ENCODE assay signal across 19 mouse cellular contexts in the genomic region with DNA sequence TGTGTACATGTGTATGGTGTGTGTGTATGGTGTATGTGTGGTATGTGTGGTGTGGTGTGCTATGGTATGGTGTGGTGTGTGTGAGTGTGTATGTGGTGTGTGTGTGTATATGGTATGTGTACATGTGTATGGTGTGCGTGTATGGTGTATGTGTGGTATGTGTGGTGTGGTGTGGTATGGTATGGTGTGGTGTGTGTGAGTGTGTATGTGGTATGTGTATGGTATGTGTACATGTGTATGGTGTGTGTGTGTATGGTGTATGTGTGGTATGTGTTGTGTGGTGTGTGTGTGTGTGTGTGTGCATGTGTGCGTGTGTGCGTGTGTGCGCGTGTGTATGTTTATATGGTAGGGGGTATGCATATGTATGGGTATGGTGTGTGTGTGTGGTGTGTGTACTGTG. TPM values are rescaled to one million over a fixed set of nuclear protein-coding genes. Genes with fewer than 3 reads are reported as not detected.
A peak's percentile ranks its signal among the peaks of the same experiment; 100 is the strongest.
DNase-seq lines count a peak whose midpoint lies in the region; ATAC-seq and TF ChIP-seq lines count a peak whose summit lies in the region.
"Had no signal": no experiment of that assay in that cellular context is flagged by ENCODE, and none has a peak within 500 bp of the region (broad histone marks: within the 10 kb centered on the region; RNA-seq: fewer than 3 reads in every experiment).

No protein-coding gene starts in this region.

- H3K9ac ChIP-seq in embryonic facial prominence, embryonic 12.5 days, result no peak overlapping the region
- no peak overlapping the region for H3K9ac ChIP-seq in heart, embryonic 14.5 days (ENCODE audit: low read length)
- no peak overlapping the region for H3K9ac ChIP-seq in limb, embryonic 11.5 days (ENCODE audit: low read length)
- H3K9ac ChIP-seq: midbrain, embryonic 12.5 days; stomach, embryonic 15.5 days had no signal

- ATAC-seq in embryonic facial prominence, embryonic 12.5 days (ENCODE audit: insufficient number of reproducible peaks, insufficient read depth, low FRiP score, low TSS enrichment), result 0 out of 2 replicates have a peak, but pooled peaks have one; percentile 56
- no peak for ATAC-seq in heart, embryonic 14.5 days (ENCODE audit: insufficient number of reproducible peaks, insufficient read depth, low FRiP score, low read depth)
- ATAC-seq in limb, embryonic 11.5 days (ENCODE audit: insufficient number of reproducible peaks, low FRiP score, low TSS enrichment, low read depth), result peak; percentile 62; the same call in 1 of the 2 replicates
- ATAC-seq: intestine, postnatal 0 days; Patski had no signal

- H3K4me1 ChIP-seq in embryonic facial prominence, embryonic 12.5 days, result no peaks in the 10 kb centered on the region
- H3K4me1 ChIP-seq in embryonic facial prominence, embryonic 10.5 days, result no peaks in the 10 kb centered on the region
- H3K4me1 ChIP-seq in heart, embryonic 14.5 days (ENCODE audit: control insufficient read depth in 2 of 2, insufficient read depth in 2 of 2, low read length in 2 of 2), result peaks cover 27 to 70% of the 10 kb centered on the region in 2 experiments
- no peaks in the 10 kb centered on the region for H3K4me1 ChIP-seq in limb, embryonic 11.5 days (ENCODE audit: control insufficient read depth, insufficient read depth, low read length)
- H3K4me1 ChIP-seq in limb, embryonic 10.5 days, result no peaks in the 10 kb centered on the region
- no peaks in the 10 kb centered on the region for H3K4me1 ChIP-seq in embryonic fibroblast, embryonic 13.5 days (ENCODE audit: control insufficient read depth, insufficient read depth, low read length)
- H3K4me1 ChIP-seq: midbrain, embryonic 12.5 days; stomach, embryonic 15.5 days had no signal

- H3K36me3 ChIP-seq in embryonic facial prominence, embryonic 12.5 days, result no peaks in the 10 kb centered on the region
- no peaks in the 10 kb centered on the region for H3K36me3 ChIP-seq in embryonic facial prominence, embryonic 10.5 days (replicated peaks)
- peaks cover 70% of the 10 kb centered on the region for H3K36me3 ChIP-seq in heart, embryonic 14.5 days (ENCODE audit: control insufficient read depth, insufficient read depth, low read length)
- no peaks in the 10 kb centered on the region for H3K36me3 ChIP-seq in limb, embryonic 11.5 days (ENCODE audit: control insufficient read depth, insufficient read depth, low read length)
- H3K36me3 ChIP-seq in limb, embryonic 10.5 days, result no peaks in the 10 kb centered on the region
- H3K36me3 ChIP-seq: midbrain, embryonic 12.5 days; stomach, embryonic 15.5 days had no signal

- H3K4me2 ChIP-seq in embryonic facial prominence, embryonic 12.5 days (replicated peaks), result no peak overlapping the region
- H3K4me2 ChIP-seq in heart, embryonic 14.5 days (ENCODE audit: low read length), result 0 out of 2 replicates have a peak overlapping the region, but pooled peaks have one; percentile 31
- no peak overlapping the region for H3K4me2 ChIP-seq in limb, embryonic 11.5 days (ENCODE audit: low read depth, severe bottlenecking)
- H3K4me2 ChIP-seq: midbrain, embryonic 12.5 days; stomach, embryonic 15.5 days had no signal

- no peak overlapping the region for H3K27ac ChIP-seq in embryonic facial prominence, embryonic 12.5 days
- no peak overlapping the region for H3K27ac ChIP-seq in embryonic facial prominence, embryonic 10.5 days (replicated peaks)
- H3K27ac ChIP-seq in heart, embryonic 14.5 days (replicated peaks in 1 of 2; ENCODE audit: control insufficient read depth in 1 of 2, insufficient read depth in 1 of 2, low read depth in 2 of 2, low read length in 2 of 2), result no peak overlapping the region
- no peak overlapping the region for H3K27ac ChIP-seq in limb, embryonic 11.5 days (replicated peaks; ENCODE audit: low read depth, low read length)
- H3K27ac ChIP-seq in limb, embryonic 10.5 days, result no peak overlapping the region
- H3K27ac ChIP-seq in embryonic fibroblast, embryonic 13.5 days (ENCODE audit: insufficient read depth, low read length), result no peak overlapping the region
- H3K27ac ChIP-seq: midbrain, embryonic 12.5 days; stomach, embryonic 15.5 days had no signal

- H3K27me3 ChIP-seq in embryonic facial prominence, embryonic 12.5 days, result no peaks in the 10 kb centered on the region
- no peaks in the 10 kb centered on the region for H3K27me3 ChIP-seq in embryonic facial prominence, embryonic 10.5 days (replicated peaks; ENCODE audit: low read depth, poor library complexity, severe bottlenecking)
- H3K27me3 ChIP-seq in heart, embryonic 14.5 days (ENCODE audit: control insufficient read depth, insufficient read depth, low read length), result no peaks in the 10 kb centered on the region
- H3K27me3 ChIP-seq in limb, embryonic 11.5 days (ENCODE audit: control insufficient read depth, insufficient read depth, low read length), result no peaks in the 10 kb centered on the region
- no peaks in the 10 kb centered on the region for H3K27me3 ChIP-seq in limb, embryonic 10.5 days (ENCODE audit: low read depth, poor library complexity, severe bottlenecking)
- H3K27me3 ChIP-seq: midbrain, embryonic 12.5 days; Patski; stomach, embryonic 15.5 days had no signal

- no peaks in the 10 kb centered on the region for H3K9me3 ChIP-seq in embryonic facial prominence, embryonic 12.5 days
- no peaks in the 10 kb centered on the region for H3K9me3 ChIP-seq in embryonic facial prominence, embryonic 10.5 days
- no peaks in the 10 kb centered on the region for H3K9me3 ChIP-seq in heart, embryonic 14.5 days (ENCODE audit: control insufficient read depth, low read length)
- no peaks in the 10 kb centered on the region for H3K9me3 ChIP-seq in limb, embryonic 11.5 days (ENCODE audit: control insufficient read depth, low read length)
- no peaks in the 10 kb centered on the region for H3K9me3 ChIP-seq in limb, embryonic 10.5 days (replicated peaks)
- H3K9me3 ChIP-seq: midbrain, embryonic 12.5 days; stomach, embryonic 15.5 days had no signal

- DNase-seq in embryonic facial prominence, embryonic 10.5 days (ENCODE audit: low spot score), result no peak
- DNase-seq in heart, adult 9 months (ENCODE audit: low spot score in 2 of 2), result no peak
- no peak for DNase-seq in limb, embryonic 11.5 days (ENCODE audit: low spot score)
- DNase-seq in limb, embryonic 10.5 days (ENCODE audit: low spot score), result no peak
- DNase-seq in lung, postnatal 4 days, result no peak
- DNase-seq: adrenal gland, adult 8-10 months; cerebellum, adult 8-10 months; liver; lung, adult 2 months; right cerebral cortex, postnatal 25 days; thymus, adult 2 months had no signal

- TF ChIP-seq CTCF in embryonic fibroblast, embryonic 13.5 days (IDR thresholded peaks at IDR 0.05; ENCODE audit: borderline replicate concordance, insufficient read depth, low read length), result 0 out of 2 replicates have a peak, but pooled peaks have one; percentile 1

- no peak overlapping the region for H3K4me3 ChIP-seq in embryonic facial prominence, embryonic 12.5 days
- no peak overlapping the region for H3K4me3 ChIP-seq in embryonic facial prominence, embryonic 10.5 days
- H3K4me3 ChIP-seq in heart, embryonic 14.5 days (ENCODE audit: control insufficient read depth in 1 of 2, insufficient read depth in 1 of 2, low read depth in 1 of 2, low read length in 2 of 2), result no peak overlapping the region
- no peak overlapping the region for H3K4me3 ChIP-seq in limb, embryonic 11.5 days (ENCODE audit: low read depth, low read length)
- H3K4me3 ChIP-seq in limb, embryonic 10.5 days, result no peak overlapping the region
- no peak overlapping the region for H3K4me3 ChIP-seq in embryonic fibroblast, embryonic 13.5 days (ENCODE audit: insufficient read depth, low read length)
- H3K4me3 ChIP-seq: midbrain, embryonic 12.5 days; myocyte; stomach, embryonic 15.5 days had no signal

- 0 out of 2 replicates have a peak, but pooled peaks have one; percentile 13 for TF ChIP-seq POLR2A in embryonic fibroblast, embryonic 13.5 days (IDR thresholded peaks at IDR 0.05; ENCODE audit: low read depth, low read length)

- 99% methylated on average over 5 of the region's 5 CpGs for WGBS in embryonic facial prominence, embryonic 12.5 days
- WGBS in embryonic facial prominence, embryonic 10.5 days, result 95% methylated on average over 5 of the region's 5 CpGs
- 94% methylated on average over 5 of the region's 5 CpGs for whole genome bisulfite sequencing in heart, embryonic 14.5 days
- WGBS in limb, embryonic 11.5 days, result 94% methylated on average over 5 of the region's 5 CpGs
- 95% methylated on average over 5 of the region's 5 CpGs for WGBS in limb, embryonic 10.5 days

RNA-seq across cellular contexts. Expression of a gene that starts 9.0 kb away (rescaled TPM):
- polyA plus RNA-seq in embryonic facial prominence, embryonic 12.5 days (2016; fragmentation: Nextera tagmentation; extraction: Ambion mirVana), result 33.6 and 36.1 TPM in 2 replicates
- polyA plus RNA-seq in embryonic facial prominence, embryonic 10.5 days (2016; fragmentation: Nextera tagmentation; extraction: Ambion mirVana), result 1.5 and 3.0 TPM in 2 replicates
- polyA plus RNA-seq in heart, embryonic 14.5 days (2014; fragmentation: Nextera tagmentation; extraction: Ambion mirVana), result 1,376 and 1,533 TPM in 2 replicates
- polyA plus RNA-seq in limb, embryonic 11.5 days (2014; fragmentation: Nextera tagmentation; extraction: Ambion mirVana), result 7.5 and 8.3 TPM in 2 replicates
- 1.3 and 2.6 TPM in 2 replicates for polyA plus RNA-seq in limb, embryonic 10.5 days (2016; fragmentation: Nextera tagmentation; extraction: Ambion mirVana)
- polyA plus RNA-seq in embryonic fibroblast, embryonic 13.5 days (2011; ENCODE audit: insufficient read length, low read depth, missing spikeins), result not detected in 2 replicates

Comparison
In these comparisons a context has a peak if more than half of its experiments do, and no peak if none do; other contexts are left out.
1. RNA of a gene that starts 9.0 kb away (polyA plus RNA-seq): 1,376 to 1,533 TPM in heart, embryonic 14.5 days; 33.6 to 36.1 TPM in embryonic facial prominence, embryonic 12.5 days, 7.5 to 8.3 TPM in limb, embryonic 11.5 days, 1.3 to 2.6 TPM in limb, embryonic 10.5 days, 1.5 to 3.0 TPM in embryonic facial prominence, embryonic 10.5 days and not detected in embryonic fibroblast, embryonic 13.5 days; every median in the first group is over 10 times any median in the second.